Mouse (Mus musculus): Measurements from ENCODE around the gene B3galt6. TPM values are rescaled to one million over a fixed set of nuclear protein-coding genes. Genes with fewer than 3 reads are reported as not detected.

The B3galt6 gene
- 25.0 and 26.9 TPM in 2 replicates for polyA plus RNA-seq (2015; fragmentation: Nextera tagmentation; extraction: Ambion mirVana)

DNA sequence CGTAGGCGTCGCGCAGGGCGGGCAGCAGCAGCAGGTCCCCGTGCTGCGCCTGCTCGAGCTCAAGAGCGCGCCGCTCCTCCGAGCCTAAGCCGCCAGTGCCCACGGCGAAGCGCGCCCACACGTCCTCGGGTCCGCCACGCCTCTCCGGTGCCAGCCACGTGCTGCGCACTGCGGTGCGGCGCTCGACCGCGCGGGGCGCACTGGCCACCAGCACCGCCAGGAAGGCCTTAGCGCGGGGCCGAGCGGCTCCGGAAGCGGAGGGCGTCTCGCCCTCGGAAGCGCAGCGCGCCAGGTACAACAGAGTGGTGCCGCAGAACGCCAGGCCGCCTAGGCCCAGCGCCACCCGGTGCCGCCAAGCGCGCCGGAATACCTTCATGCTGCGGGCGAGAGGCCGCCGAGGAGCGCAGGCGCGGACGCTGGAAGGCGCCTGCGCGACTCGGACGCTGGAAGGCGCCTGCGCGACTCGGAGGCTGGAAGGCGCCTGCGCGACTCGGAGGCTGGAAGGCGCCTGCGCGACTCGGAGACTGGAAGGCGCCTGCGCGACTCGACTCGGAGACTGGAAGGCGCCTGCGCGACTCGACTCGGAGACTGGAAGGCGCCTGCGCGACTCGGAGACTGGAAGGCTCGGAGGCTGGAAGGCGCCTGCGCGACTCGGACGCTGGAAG lies at the start of gene B3galt6, which contains the start of gene Sdf4:
B3galt6 (minus strand) TSS at position 409 of the 665 bp plus-strand sequence.
Sdf4 (plus strand) TSS at position 632 of the 665 bp plus-strand sequence.
- Histone ChIP-seq H3K27ac (peak within 1 kb of the TSS; percentile 94), H3K4me3 (replicated peaks) (peak within 1 kb of the TSS; percentile 89), H3K9me3 (no peaks in the 10 kb centered on the region), H3K4me1 (replicated peaks) (peaks cover 37% of the 10 kb centered on the region), H3K36me3 (peaks cover 21% of the 10 kb centered on the region), H3K27me3 (no peaks in the 10 kb centered on the region), H3K4me2 (replicated peaks) (peak within 1 kb of the TSS; percentile 98), H3K9ac (replicated peaks) (peak within 1 kb of the TSS; percentile 85)
- peak; percentile 89 for ATAC-seq
- under 1% methylated on average over 98 of the region's 99 CpGs for WGBS

DNA sequence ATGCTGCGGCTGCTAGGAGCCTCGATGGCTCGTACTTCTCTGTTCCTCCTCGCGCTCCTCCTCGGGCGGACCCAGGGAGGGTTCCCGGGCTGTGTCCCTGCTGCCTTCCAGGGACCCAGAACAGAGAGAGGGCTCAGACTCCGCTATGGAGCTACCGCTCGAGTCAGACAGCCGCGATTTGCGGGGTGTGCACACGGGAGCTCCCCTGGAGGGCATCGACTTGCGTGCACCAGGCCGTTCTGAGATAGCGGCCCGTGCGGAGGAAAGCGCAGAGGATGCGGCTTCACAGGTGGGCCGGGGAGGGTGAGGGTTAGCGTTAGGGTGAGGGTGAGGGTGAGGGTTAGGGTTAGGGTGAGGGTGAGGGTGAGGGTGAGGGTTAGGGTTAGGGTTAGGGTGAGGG lies 42.5 kb upstream of the B3galt6 start:
- 2% methylated on average over 25 of the region's 25 CpGs for WGBS
- ATAC-seq = no peak
- H3K9me3 ChIP-seq = no peaks in the 10 kb centered on the region

DNA sequence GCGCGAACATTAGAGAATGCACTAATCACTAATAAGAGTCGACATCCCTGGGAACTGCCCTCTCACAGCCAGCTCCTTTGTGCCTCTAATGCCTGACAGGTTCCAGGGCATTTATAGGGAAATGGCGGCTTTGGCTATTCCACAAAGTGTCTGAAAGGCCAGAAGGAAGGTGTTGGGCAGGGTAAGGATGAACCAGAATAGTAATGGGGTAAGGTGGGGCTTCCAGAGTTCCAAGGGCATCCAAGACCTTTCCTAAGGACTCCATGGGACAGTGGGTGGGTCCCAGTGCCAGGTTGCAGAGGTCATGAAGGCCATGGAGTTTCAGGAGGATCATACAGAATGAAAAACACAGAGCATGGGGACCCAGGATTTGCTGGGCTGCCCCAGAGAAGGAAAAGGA lies 41.9 kb upstream of the B3galt6 start:
- 55% methylated on average over 4 of the region's 4 CpGs for WGBS
- Histone ChIP-seq H3K27ac (no peak overlapping the region), H3K9ac (replicated peaks) (no peak overlapping the region; the same call in 1 of the 2 replicates), H3K9me3 (no peaks in the 10 kb centered on the region), H3K4me2 (replicated peaks) (peak overlapping the region; percentile 34; the same call in 1 of the 2 replicates), H3K4me1 (replicated peaks) (peaks cover 33% of the 10 kb centered on the region), H3K4me3 (replicated peaks) (peak overlapping the region; percentile 16; the same call in 1 of the 2 replicates), H3K27me3 (peaks cover 29% of the 10 kb centered on the region), H3K36me3 (peaks cover 3% of the 10 kb centered on the region; the same call in 1 of the 2 replicates)
- ATAC-seq = no peak

More for the DNA sequence above, 42.5 kb upstream of the B3galt6 start:
- Histone ChIP-seq H3K27me3 (peaks cover 29% of the 10 kb centered on the region), H3K27ac (no peak overlapping the region), H3K4me1 (replicated peaks) (peaks cover 33% of the 10 kb centered on the region), H3K4me2 (replicated peaks) (peak overlapping the region; percentile 34), H3K4me3 (replicated peaks) (peak overlapping the region; percentile 16), H3K9ac (replicated peaks) (peak overlapping the region; percentile 7; the same call in 1 of the 2 replicates), H3K36me3 (no peaks in the 10 kb centered on the region)

DNA sequence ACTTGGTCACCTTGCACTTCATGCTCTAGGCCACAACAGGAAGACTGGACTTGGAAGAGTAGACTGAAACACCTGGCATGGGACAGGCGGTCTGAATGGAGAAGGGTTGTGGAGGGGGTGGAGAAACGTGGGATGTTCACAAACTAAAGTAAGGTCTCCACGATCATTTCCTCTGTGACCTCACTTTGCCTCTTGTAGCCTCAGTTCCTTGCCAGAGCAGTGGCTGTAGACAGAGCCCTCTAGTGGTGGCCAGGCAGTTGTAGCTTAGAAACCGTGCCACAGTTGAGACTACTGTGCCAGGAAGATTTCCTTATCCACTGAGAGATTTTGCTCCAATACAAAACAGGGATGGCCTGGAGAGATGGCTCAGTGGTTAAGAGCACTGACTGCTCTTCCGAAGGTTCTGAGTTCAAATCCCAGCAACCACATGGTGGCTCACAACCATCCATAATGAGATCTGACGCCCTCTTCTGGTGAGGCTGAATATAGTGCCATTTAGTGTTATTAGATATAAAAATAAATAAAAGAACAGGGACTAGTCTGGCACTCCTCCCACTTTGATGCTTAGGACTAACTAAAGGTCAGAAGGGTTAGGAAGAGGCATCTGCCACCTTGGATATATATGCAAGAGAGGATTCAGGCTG lies 41.1 kb upstream of the B3galt6 start:
- H3K9me3 ChIP-seq = no peaks in the 10 kb centered on the region
- H3K27ac ChIP-seq = no peak overlapping the region
- H3K4me2 ChIP-seq (replicated peaks) = no peak overlapping the region
- peaks cover 6% of the 10 kb centered on the region; the same call in 1 of the 2 replicates for H3K36me3 ChIP-seq
- no peak overlapping the region for H3K4me3 ChIP-seq (replicated peaks)
- no peak overlapping the region for H3K9ac ChIP-seq (replicated peaks)
- no peak for ATAC-seq
- peaks cover 29% of the 10 kb centered on the region for H3K27me3 ChIP-seq
- 60% methylated on average over 6 of the region's 6 CpGs for WGBS
- peaks cover 33% of the 10 kb centered on the region for H3K4me1 ChIP-seq (replicated peaks)

DNA sequence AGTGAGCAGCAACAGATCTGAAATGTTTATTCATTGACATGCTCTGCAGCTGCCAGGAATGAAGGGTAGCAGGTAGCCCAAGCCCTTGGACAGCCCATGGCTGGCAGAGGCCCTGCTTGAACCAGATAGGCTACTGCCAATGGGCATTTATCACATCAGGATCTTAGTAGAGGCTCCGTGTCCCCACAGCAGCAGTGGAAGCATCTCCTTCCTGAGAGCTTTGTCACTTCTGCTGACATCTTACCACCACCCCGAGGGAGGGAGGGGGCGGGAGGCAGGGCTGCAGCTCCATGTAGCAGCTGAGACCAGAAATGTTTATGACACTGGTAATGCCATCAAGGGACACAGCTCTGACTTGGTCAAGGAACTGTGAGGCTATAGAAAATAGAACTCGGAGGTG lies 40.4 kb upstream of the B3galt6 start:
- H3K4me2 ChIP-seq (replicated peaks) = peak overlapping the region; percentile 74

DNA sequence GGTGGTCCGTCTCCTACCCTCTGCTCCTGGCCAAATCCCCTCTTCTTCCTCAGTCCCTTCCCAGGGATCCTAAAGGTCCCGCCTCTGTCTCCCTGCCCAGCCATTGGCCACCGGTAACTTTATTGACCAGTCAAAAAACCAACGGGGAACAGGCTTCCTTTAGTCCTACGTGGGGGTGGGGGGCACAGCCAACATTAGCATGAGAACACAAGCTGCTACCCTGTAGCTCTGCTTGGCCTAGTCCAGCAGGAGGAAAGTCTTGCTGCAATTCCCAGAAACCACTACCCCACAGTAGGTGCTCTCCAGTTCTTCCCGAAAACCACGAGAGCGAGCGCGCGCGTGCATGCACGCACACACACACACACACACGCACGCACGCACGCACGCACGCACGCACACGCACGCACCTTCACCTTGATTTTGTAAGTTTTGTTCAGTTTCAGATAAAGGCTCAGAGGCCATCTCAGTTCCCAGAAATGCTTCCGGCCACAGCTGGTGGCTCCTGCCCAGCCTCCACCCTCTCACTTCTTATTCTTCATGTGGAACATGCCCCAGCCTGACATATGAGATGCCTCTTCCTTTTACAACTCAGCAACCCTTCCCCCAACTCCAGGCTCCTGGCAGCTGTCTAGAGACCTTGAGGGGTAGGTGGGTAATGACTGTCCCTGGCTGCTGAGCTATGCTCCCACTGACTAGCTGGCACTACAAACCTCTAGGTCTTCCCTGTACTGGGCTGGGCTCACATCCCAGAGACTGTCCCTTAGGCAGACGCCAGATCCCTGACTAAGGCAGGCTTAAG lies 39.3 kb upstream of the B3galt6 start:
- ATAC-seq = peak; percentile 95
- Histone ChIP-seq H3K27ac (peak overlapping the region; percentile 90), H3K4me1 (replicated peaks) (peaks cover 33% of the 10 kb centered on the region), H3K9me3 (no peaks in the 10 kb centered on the region), H3K27me3 (peaks cover 29% of the 10 kb centered on the region), H3K4me3 (replicated peaks) (peak overlapping the region; percentile 53), H3K36me3 (peaks cover 21% of the 10 kb centered on the region), H3K4me2 (replicated peaks) (peak overlapping the region; percentile 74), H3K9ac (replicated peaks) (peak overlapping the region; percentile 70)
- WGBS = 1% methylated on average over 24 of the region's 24 CpGs

More for the DNA sequence above, 40.4 kb upstream of the B3galt6 start:
- H3K27ac ChIP-seq = no peak overlapping the region
- WGBS = 88% methylated on average over 4 of the region's 4 CpGs
- ATAC-seq = no peak
- peaks cover 13% of the 10 kb centered on the region for H3K36me3 ChIP-seq
- peaks cover 29% of the 10 kb centered on the region for H3K27me3 ChIP-seq
- H3K4me3 ChIP-seq (replicated peaks) = no peak overlapping the region
- peaks cover 33% of the 10 kb centered on the region for H3K4me1 ChIP-seq (replicated peaks)
- no peaks in the 10 kb centered on the region for H3K9me3 ChIP-seq
- H3K9ac ChIP-seq (replicated peaks) = peak overlapping the region; percentile 70; the same call in 1 of the 2 replicates

DNA sequence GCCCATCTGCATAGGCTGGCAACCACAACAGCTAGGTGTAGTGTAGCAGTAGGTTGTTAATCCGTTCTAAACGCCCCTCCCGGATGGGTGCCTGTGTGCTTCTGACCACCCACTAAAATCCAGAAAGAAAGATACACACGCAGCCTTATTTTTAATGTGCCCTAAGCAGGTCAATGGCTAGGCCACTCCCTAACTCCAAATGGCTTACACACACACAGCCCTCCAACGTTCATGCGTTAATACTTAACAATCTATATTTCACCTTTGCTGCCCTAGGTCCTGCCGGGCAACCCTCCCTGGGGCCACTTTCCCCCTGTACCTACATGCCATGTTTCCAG lies 38.8 kb upstream of the B3galt6 start:
- Histone ChIP-seq H3K4me1 (replicated peaks) (peaks cover 33% of the 10 kb centered on the region), H3K4me3 (replicated peaks) (peak overlapping the region; percentile 53), H3K9me3 (no peaks in the 10 kb centered on the region), H3K36me3 (peaks cover 26% of the 10 kb centered on the region), H3K4me2 (replicated peaks) (peak overlapping the region; percentile 74), H3K9ac (replicated peaks) (peak overlapping the region; percentile 70), H3K27me3 (peaks cover 23% of the 10 kb centered on the region), H3K27ac (peak overlapping the region; percentile 90)
- 3% methylated on average over 7 of the region's 7 CpGs for WGBS
- ATAC-seq = peak; percentile 15

DNA sequence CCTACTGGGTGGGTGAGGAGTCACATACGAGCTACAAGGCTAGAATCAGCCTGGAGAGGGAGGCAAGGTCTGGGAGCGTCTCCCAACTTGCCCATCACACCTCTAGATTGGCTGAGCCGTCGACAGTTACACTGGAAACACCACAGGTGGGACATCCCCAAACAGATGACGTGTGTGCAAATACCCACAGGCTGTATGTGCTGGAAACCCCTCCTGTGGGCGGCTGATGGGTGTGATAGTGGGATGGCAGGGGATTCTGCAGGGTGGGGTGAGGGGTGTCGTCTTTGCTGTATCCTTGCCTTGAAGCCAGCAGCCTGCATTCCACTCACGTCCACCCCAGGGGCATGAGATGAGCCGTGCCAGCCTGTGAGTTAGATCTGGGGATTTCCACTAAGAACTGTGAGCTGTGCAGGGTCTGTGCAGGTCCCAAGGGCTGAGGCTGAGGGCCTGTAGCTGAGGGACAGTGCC lies 38.2 kb upstream of the B3galt6 start:
- Histone ChIP-seq H3K27me3 (peaks cover 18% of the 10 kb centered on the region), H3K4me3 (replicated peaks) (peak overlapping the region; percentile 53), H3K27ac (peak overlapping the region; percentile 90), H3K4me1 (replicated peaks) (peaks cover 33% of the 10 kb centered on the region), H3K9ac (replicated peaks) (peak overlapping the region; percentile 70), H3K4me2 (replicated peaks) (peak overlapping the region; percentile 74), H3K36me3 (peaks cover 31% of the 10 kb centered on the region), H3K9me3 (no peaks in the 10 kb centered on the region)
- ATAC-seq = peak; percentile 29; the same call in 1 of the 2 replicates
- WGBS = 65% methylated on average over 9 of the region's 9 CpGs

DNA sequence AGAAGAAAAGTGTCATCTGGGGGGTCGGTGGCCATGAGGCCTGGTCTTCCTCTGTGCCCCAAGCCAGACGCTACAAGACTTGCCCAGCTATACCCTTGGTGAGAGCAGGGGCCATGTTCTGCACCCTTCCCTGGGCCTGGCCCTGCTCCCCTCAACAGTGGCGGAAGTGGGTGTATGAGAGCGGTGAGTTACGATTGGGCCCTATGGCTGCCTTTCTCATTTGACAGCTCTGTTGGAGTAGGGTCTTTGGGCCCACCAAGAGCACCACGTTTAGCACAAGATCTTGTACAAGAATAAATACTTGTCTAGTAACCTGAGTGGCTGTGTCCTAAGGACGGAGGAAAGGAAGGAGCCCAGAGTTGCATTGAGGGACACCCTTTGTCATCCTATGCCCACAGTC lies 36.1 kb upstream of the B3galt6 start:
- ATAC-seq = no peak
- H3K4me3 ChIP-seq (replicated peaks) = no peak overlapping the region
- no peaks in the 10 kb centered on the region for H3K9me3 ChIP-seq
- H3K9ac ChIP-seq (replicated peaks) = no peak overlapping the region
- H3K4me1 ChIP-seq (replicated peaks) = peaks cover 25% of the 10 kb centered on the region
- no peaks in the 10 kb centered on the region for H3K27me3 ChIP-seq
- peaks cover 34% of the 10 kb centered on the region for H3K36me3 ChIP-seq
- WGBS = 93% methylated on average over 7 of the region's 7 CpGs
- no peak overlapping the region for H3K4me2 ChIP-seq (replicated peaks)
- H3K27ac ChIP-seq = no peak overlapping the region

DNA sequence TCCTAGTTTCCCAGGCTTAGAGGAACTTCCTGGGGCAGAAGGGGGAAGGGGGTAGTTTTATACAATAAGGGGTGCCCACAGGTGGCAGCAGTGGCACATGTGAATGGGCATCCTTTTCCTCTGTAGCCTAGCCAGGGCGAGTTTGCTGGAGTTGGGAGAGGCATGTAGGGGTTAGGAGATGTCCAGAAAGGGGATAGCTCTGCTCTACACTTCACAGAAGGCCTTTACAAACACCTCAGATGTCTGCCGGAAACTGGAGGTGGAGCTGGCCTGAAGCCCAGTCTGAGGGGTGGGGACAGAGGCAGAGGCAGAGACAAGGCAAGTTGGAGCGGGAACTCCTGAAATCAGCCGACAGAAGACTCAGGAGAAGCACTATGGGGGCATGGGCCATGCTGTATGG lies 33.6 kb upstream of the B3galt6 start, which contains the start of gene Tnfrsf18:
Tnfrsf18 (plus strand) TSS at position 152 of the 400 bp plus-strand sequence.
- Histone ChIP-seq H3K27me3 (no peaks in the 10 kb centered on the region), H3K4me1 (replicated peaks) (peaks cover 8% of the 10 kb centered on the region), H3K9ac (replicated peaks) (no peak within 1 kb of the TSS), H3K4me2 (replicated peaks) (no peak within 1 kb of the TSS), H3K27ac (no peak within 1 kb of the TSS), H3K9me3 (no peaks in the 10 kb centered on the region), H3K36me3 (peaks cover 44% of the 10 kb centered on the region), H3K4me3 (replicated peaks) (no peak within 1 kb of the TSS)
- 79% methylated on average over 4 of the region's 4 CpGs for WGBS
- no peak for ATAC-seq

DNA sequence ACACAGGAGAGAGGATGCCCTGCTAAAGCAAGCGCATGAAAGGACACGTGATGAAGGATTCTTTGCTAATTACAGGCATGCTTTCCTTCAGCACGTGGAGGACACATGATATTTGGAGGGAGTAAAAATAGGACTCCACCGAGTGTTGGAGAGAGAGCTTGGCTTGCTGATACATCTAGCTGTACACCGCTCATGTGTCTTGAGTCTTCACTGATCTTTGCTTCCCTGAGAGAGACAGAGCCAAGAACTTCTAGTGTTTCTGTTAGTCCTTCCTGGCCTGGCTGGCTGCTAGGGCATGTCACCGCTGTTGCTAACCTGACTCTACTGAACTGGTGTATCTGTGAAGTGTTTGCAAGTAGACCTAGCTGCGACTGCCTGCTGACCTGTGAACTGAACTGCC lies 31.7 kb upstream of the B3galt6 start:
- Histone ChIP-seq H3K4me3 (replicated peaks) (no peak overlapping the region), H3K4me1 (replicated peaks) (no peaks in the 10 kb centered on the region), H3K27me3 (no peaks in the 10 kb centered on the region), H3K9ac (replicated peaks) (no peak overlapping the region), H3K9me3 (no peaks in the 10 kb centered on the region), H3K36me3 (peaks cover 45% of the 10 kb centered on the region), H3K4me2 (replicated peaks) (no peak overlapping the region), H3K27ac (no peak overlapping the region)
- 95% methylated on average over 7 of the region's 7 CpGs for WGBS
- ATAC-seq = no peak
